Mouse (Mus musculus): ENCODE measurements at regions not wholly inside any gene's neighbourhood (a gene's known extent, or its start where the extent isn't known, plus 50 kb on each side); places are given as distances from the start of the nearest gene placed in this dataset.

DNA sequence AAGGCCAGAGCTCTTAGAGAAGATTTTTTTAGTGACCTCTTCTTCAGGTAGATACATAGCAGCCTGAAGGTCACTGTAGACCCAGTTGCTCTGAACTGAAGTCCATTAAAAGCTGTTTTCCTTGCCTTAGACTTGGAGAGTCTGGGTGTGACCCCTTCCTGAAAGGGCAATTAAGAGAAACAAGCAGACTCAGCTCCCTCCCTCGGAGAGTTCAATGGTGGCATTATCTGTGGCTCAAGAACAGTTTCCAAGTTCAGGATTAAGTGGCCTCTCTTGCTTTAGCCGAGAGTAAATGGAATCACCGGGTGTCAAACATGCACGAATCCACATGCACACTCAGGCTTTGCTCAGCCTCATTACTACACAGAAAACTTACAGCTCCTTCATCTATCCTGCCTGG is 53.2 kb upstream of the Id4 start:
- Histone ChIP-seq H3K36me3 (ENCODE audit: control insufficient read depth, insufficient read depth, low read length) (no peaks in the 10 kb centered on the region), H3K4me3 (ENCODE audit: control insufficient read depth, low read depth, low read length) (no peak overlapping the region), H3K4me1 (ENCODE audit: control insufficient read depth, insufficient read depth, low read length) (no peaks in the 10 kb centered on the region), H3K27ac (ENCODE audit: control insufficient read depth, insufficient read depth, low read depth, low read length) (no peak overlapping the region), H3K27me3 (ENCODE audit: control insufficient read depth, insufficient read depth, low read length) (no peaks in the 10 kb centered on the region)
- TF ChIP-seq CTCF (IDR thresholded peaks at IDR 0.05; ENCODE audit: control insufficient read depth, insufficient read depth, insufficient replicate concordance, low read depth, low read length) (no peak), POLR2A (IDR thresholded peaks at IDR 0.05; ENCODE audit: control insufficient read depth, low read depth, low read length) (no peak)
